Mouse (Mus musculus) monocyte, adult 2 months (primary cell): ENCODE data around the gene Hbs1l.
A peak's percentile ranks its signal among the peaks of the same experiment; 100 is the strongest.
"Not testable (repeated sequence)": the region's sequence is repeated elsewhere in the genome, so short reads cannot be mapped to it uniquely, and the experiment has no call there.

Experiments
- DNase-seq, 2 experiments: peaks; one replicate each; pipeline ENCODE4 v3.0.0; 2022; ENCODE audit warnings: low spot score in 2 of 2, low read depth in 1 of 2

Gene Hbs1l

GRCm38 (mm10) chr10:21357986-21358385 lies 62.2 kb downstream of the Hbs1l start:
- DNase-seq, result no peak

- no peak for DNase-seq
Observed at GRCm38 (mm10) chr10:21359086-21359485, 63.3 kb downstream of the Hbs1l start.

- DNase-seq, result no peak
Observed at GRCm38 (mm10) chr10:21361871-21362270, 66.1 kb downstream of the Hbs1l start.

- no peak for DNase-seq
Observed at GRCm38 (mm10) chr10:21363297-21363696, 67.5 kb downstream of the Hbs1l start.

GRCm38 (mm10) chr10:21364946-21365345 lies 69.2 kb downstream of the Hbs1l start:
- no peak for DNase-seq

GRCm38 (mm10) chr10:21365897-21366296 lies 70.1 kb downstream of the Hbs1l start:
- DNase-seq, result no peak

- no peak for DNase-seq
Observed at GRCm38 (mm10) chr10:21366471-21366870, 70.7 kb downstream of the Hbs1l start.

GRCm38 (mm10) chr10:21367481-21367880 lies 71.7 kb downstream of the Hbs1l start:
- no peak for DNase-seq

GRCm38 (mm10) chr10:21369586-21369985 lies 73.8 kb downstream of the Hbs1l start:
- DNase-seq, result no peak

- no peak for DNase-seq
Observed at GRCm38 (mm10) chr10:21372271-21372670, 76.5 kb downstream of the Hbs1l start.

- peak in 1 of 2 experiments; percentile 10 for DNase-seq
Observed at GRCm38 (mm10) chr10:21376682-21377473, 81.1 kb downstream of the Hbs1l start, which contains the start of gene Aldh8a1. TSS of gene Aldh8a1 (plus strand) at chr10:21377291.

- DNase-seq, result no peak
Observed at GRCm38 (mm10) chr10:21378196-21378944, 82.6 kb downstream of the Hbs1l start.

- no peak for DNase-seq
Observed at GRCm38 (mm10) chr10:21382914-21383313, 87.1 kb downstream of the Hbs1l start.

- no peak for DNase-seq
Observed at GRCm38 (mm10) chr10:21385111-21385663, 89.4 kb downstream of the Hbs1l start.

GRCm38 (mm10) chr10:21389075-21389474 lies 93.3 kb downstream of the Hbs1l start:
- DNase-seq, result no peak

- no peak for DNase-seq
Observed at GRCm38 (mm10) chr10:21390440-21390839, 94.7 kb downstream of the Hbs1l start.

GRCm38 (mm10) chr10:21391286-21391685 lies 95.5 kb downstream of the Hbs1l start:
- no peak for DNase-seq

- no peak for DNase-seq
Observed at GRCm38 (mm10) chr10:21393390-21393789, 97.6 kb downstream of the Hbs1l start.

GRCm38 (mm10) chr10:21395426-21396139 lies 99.8 kb downstream of the Hbs1l start:
- no peak for DNase-seq

- DNase-seq, result not testable (repeated sequence)
Observed at GRCm38 (mm10) chr10:21398873-21399425, 103.2 kb downstream of the Hbs1l start.

GRCm38 (mm10) chr10:21399622-21400021 lies 103.8 kb downstream of the Hbs1l start:
- no peak for DNase-seq
